Mouse (Mus musculus): ENCODE data around the gene Ubash3b. TPM values are rescaled to one million over a fixed set of nuclear protein-coding genes. Genes with fewer than 3 reads are reported as not detected.
A peak's percentile ranks its signal among the peaks of the same experiment; 100 is the strongest.

Ubash3b gene
- polyA plus RNA-seq, 1 experiment from 2014 or later, result 10.5 TPM

DNA sequence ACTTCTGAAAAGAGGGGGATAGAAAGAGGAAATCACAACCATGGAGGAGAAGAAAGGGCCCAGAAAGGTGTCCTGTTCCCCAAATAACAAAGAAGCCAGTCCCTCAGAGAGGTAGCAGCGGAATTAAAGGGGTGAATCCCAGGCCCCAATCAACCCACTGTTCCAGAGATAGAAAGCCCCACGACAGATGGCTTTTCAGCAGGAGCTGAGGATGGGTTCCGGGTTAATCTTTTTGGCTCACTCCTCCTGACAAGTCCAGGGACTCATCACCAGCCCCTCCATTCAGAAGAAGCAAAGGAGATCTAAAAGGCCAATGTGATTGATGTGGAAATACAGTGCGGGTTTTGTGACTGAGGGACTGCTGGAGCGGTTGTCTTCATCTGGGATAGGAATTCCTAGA, 117.9 kb downstream of the Ubash3b start:
- Histone ChIP-seq H3K9me3 (ENCODE audit: control insufficient read depth, low read length) (no peaks in the 10 kb centered on the region), H3K9ac (ENCODE audit: low read depth, low read length) (no peak overlapping the region), H3K4me2 (ENCODE audit: low read depth, low read length) (no peak overlapping the region), H3K27me3 (replicated peaks; ENCODE audit: control insufficient read depth, insufficient read depth, low read length) (no peaks in the 10 kb centered on the region), H3K4me1 (ENCODE audit: control insufficient read depth, insufficient read depth, low read length) (no peaks in the 10 kb centered on the region), H3K36me3 (ENCODE audit: control insufficient read depth, insufficient read depth, low read length) (no peaks in the 10 kb centered on the region), H3K4me3 (ENCODE audit: low read depth, low read length) (no peak overlapping the region), H3K27ac (replicated peaks; ENCODE audit: low read depth, low read length) (no peak overlapping the region)
- no peak for DNase-seq (ENCODE audit: low spot score)
- 77% methylated on average over 5 of the region's 5 CpGs for WGBS
- no peak for ATAC-seq (ENCODE audit: low read depth)

DNA sequence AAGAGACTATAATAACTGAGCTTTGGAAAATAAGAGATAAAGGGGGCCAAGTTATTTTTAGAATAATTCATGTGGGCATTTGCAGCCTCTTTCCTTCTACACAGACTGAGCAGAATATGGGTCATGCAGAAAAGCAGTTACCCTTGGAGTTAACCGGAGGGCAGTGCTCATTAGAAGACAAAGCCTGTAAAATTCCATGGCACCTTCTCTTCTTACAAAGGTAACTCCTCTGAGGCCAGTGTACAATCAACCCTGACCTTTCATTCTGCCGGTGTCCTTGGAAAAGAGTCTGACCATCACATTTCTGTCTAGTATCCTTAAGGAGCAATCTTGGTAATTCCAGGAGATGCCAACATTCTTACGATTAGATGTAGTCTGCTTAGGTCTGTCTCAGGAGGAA, 120.1 kb downstream of the Ubash3b start:
- no peaks in the 10 kb centered on the region for H3K4me1 ChIP-seq (ENCODE audit: control insufficient read depth, insufficient read depth, low read length)
- no peaks in the 10 kb centered on the region for H3K9me3 ChIP-seq (ENCODE audit: control insufficient read depth, low read length)
- no peak overlapping the region for H3K9ac ChIP-seq (ENCODE audit: low read depth, low read length)
- DNase-seq (ENCODE audit: low spot score) (no peak), ATAC-seq (ENCODE audit: low read depth) (no peak)
- H3K36me3 ChIP-seq (ENCODE audit: control insufficient read depth, insufficient read depth, low read length), result peaks cover 6% of the 10 kb centered on the region; the same call in 1 of the 2 replicates
- 73% methylated on average over 3 of the region's 3 CpGs for WGBS
- no peak overlapping the region for H3K4me3 ChIP-seq (ENCODE audit: low read depth, low read length)
- H3K4me2 ChIP-seq (ENCODE audit: low read depth, low read length), result no peak overlapping the region
- H3K27me3 ChIP-seq (replicated peaks; ENCODE audit: control insufficient read depth, insufficient read depth, low read length), result no peaks in the 10 kb centered on the region
- H3K27ac ChIP-seq (replicated peaks; ENCODE audit: low read depth, low read length), result no peak overlapping the region

DNA sequence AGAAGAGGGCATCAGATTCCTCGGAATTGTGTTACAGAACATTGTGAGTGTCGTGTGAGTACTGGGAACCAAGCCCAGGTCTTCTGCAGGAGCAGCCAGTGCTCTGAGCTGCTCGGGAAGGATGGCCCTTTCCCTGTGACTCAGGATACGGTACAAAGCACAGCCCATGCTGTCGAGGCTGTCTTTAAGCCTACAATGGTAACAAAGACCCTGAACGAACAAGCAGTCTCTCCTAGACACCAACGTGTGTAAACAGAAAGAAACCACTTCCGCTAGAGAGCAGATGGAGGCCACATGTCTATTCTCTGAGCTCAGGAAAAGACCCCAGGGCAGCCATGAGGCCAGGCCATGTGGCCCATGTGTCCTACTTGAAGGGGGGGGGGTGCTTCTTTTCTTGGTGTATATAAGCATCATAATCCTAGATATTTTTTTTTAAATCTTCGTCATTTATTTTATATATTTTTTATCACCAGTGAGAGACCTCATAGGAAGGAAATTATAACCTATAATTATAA, 123.3 kb downstream of the Ubash3b start:
- peak; percentile 37; the same call in 1 of the 2 replicates for ATAC-seq (ENCODE audit: low read depth)
- Histone ChIP-seq H3K4me3 (ENCODE audit: low read depth, low read length) (no peak overlapping the region), H3K9ac (ENCODE audit: low read depth, low read length) (no peak overlapping the region), H3K9me3 (ENCODE audit: control insufficient read depth, low read length) (no peaks in the 10 kb centered on the region), H3K27ac (replicated peaks; ENCODE audit: low read depth, low read length) (peak overlapping the region; percentile 50), H3K27me3 (replicated peaks; ENCODE audit: control insufficient read depth, insufficient read depth, low read length) (no peaks in the 10 kb centered on the region), H3K4me1 (ENCODE audit: control insufficient read depth, insufficient read depth, low read length) (no peaks in the 10 kb centered on the region), H3K4me2 (ENCODE audit: low read depth, low read length) (no peak overlapping the region), H3K36me3 (ENCODE audit: control insufficient read depth, insufficient read depth, low read length) (peaks cover 6% of the 10 kb centered on the region; the same call in 1 of the 2 replicates)
- DNase-seq (ENCODE audit: low spot score), result peak; percentile 44
- 45% methylated on average over 9 of the region's 9 CpGs for WGBS

DNA sequence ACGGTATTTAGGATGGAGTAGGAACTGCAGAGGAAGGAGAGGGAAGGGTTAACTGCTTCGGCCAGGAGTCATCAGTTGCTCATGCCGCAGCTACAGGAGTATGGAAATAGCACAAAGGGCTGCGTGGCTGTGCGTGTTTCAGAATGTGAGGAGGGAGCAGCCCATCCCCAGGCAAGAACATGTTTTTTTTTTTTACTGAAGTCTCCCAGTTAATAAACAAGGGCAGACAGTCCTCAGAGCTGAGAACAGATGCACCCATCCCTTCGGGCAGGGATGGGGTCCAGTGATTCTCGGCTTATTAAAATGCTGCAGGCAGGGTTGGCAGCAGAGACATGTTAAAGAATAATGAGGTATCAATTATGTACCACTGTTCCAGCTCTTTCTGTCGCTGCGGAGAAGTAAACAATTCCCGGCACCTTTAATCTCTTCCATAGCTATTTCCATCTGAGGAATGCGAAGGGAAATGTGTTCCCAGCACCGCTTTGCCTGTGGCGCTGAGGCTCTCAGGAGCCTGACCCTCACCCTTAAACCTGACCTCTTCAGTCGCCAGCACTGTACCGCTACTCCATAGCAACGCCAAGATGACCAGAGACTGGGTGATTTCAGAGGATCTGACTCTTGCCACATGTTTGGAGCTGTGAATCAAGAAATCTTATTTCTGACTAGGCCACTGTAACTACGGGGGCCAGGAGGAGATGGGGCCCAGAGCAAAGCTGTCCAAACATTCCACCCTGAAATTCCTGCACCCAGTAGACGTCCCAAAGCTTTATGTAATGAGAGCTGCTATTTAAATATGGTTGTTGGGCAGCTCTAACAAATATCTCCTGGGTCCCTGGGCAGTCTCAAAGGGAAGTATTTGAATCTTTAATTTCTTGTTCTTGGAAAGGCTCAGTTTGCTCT, 129.7 kb downstream of the Ubash3b start:
- peak overlapping the region; percentile 67; the same call in 1 of the 2 replicates for H3K27ac ChIP-seq (replicated peaks; ENCODE audit: low read depth, low read length)
- no peak overlapping the region for H3K4me3 ChIP-seq (ENCODE audit: low read depth, low read length)
- ATAC-seq (ENCODE audit: low read depth), result peak; percentile 26; the same call in 1 of the 2 replicates
- no peaks in the 10 kb centered on the region for H3K9me3 ChIP-seq (ENCODE audit: control insufficient read depth, low read length)
- H3K4me2 ChIP-seq (ENCODE audit: low read depth, low read length), result peak overlapping the region; percentile 27
- H3K27me3 ChIP-seq (replicated peaks; ENCODE audit: control insufficient read depth, insufficient read depth, low read length), result no peaks in the 10 kb centered on the region
- H3K9ac ChIP-seq (ENCODE audit: low read depth, low read length), result no peak overlapping the region
- 0 out of 2 replicates have a peak, but pooled peaks cover under 1% of the 10 kb centered on the region for H3K36me3 ChIP-seq (ENCODE audit: control insufficient read depth, insufficient read depth, low read length)
- H3K4me1 ChIP-seq (ENCODE audit: control insufficient read depth, insufficient read depth, low read length), result peaks cover 10% of the 10 kb centered on the region
- no peak for DNase-seq (ENCODE audit: low spot score)
- WGBS, result 22% methylated on average over 18 of the region's 18 CpGs

DNA sequence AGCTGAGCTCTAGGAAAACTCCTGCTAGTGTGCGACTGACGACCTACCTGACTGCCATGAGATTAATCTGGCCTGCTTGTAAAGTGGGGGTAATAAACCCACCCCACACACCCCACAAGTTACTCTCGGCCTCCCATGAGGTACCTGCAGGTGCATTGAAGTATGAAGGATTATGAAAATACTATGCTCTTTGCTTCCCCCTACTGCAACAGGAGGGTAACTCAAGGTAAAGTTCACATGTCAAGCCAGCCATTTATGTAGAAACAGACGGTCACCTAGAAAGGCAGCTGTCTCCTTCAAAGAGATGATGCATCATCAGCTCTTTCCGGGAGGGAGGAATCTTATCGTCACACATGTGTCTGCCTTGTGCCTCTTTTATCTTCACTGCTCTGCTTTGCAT, 131.7 kb downstream of the Ubash3b start:
- H3K27ac ChIP-seq (replicated peaks; ENCODE audit: low read depth, low read length), result no peak overlapping the region
- WGBS, result 69% methylated on average over 6 of the region's 6 CpGs
- no peaks in the 10 kb centered on the region for H3K27me3 ChIP-seq (replicated peaks; ENCODE audit: control insufficient read depth, insufficient read depth, low read length)
- peaks cover 10% of the 10 kb centered on the region for H3K4me1 ChIP-seq (ENCODE audit: control insufficient read depth, insufficient read depth, low read length)
- H3K9ac ChIP-seq (ENCODE audit: low read depth, low read length), result no peak overlapping the region
- no peak overlapping the region for H3K4me3 ChIP-seq (ENCODE audit: low read depth, low read length)
- H3K9me3 ChIP-seq (ENCODE audit: control insufficient read depth, low read length), result no peaks in the 10 kb centered on the region
- H3K4me2 ChIP-seq (ENCODE audit: low read depth, low read length), result no peak overlapping the region
- no peak for ATAC-seq (ENCODE audit: low read depth)
- H3K36me3 ChIP-seq (ENCODE audit: control insufficient read depth, insufficient read depth, low read length), result no peaks in the 10 kb centered on the region
- DNase-seq (ENCODE audit: low spot score), result no peak

DNA sequence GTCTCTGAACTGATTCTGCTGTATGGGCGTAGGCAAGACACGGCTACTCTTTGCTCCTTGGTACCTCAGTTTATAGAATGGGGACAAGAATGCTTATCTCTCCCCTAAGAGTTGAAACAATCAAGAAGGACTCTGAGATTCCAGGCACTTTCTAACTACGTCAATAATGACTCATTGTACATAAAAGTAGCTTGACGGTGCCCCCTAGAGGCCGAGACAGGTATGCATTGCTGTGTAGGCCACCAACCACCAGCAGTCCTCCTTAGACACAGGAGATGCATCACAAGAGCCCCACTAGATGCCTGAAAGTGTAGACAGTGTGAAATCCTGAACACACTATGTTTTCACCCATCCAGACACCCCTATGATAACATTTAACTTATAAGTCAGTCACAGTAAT, 133.0 kb downstream of the Ubash3b start:
- Histone ChIP-seq H3K36me3 (ENCODE audit: control insufficient read depth, insufficient read depth, low read length) (no peaks in the 10 kb centered on the region), H3K9ac (ENCODE audit: low read depth, low read length) (no peak overlapping the region), H3K27ac (replicated peaks; ENCODE audit: low read depth, low read length) (no peak overlapping the region), H3K27me3 (replicated peaks; ENCODE audit: control insufficient read depth, insufficient read depth, low read length) (no peaks in the 10 kb centered on the region), H3K9me3 (ENCODE audit: control insufficient read depth, low read length) (no peaks in the 10 kb centered on the region), H3K4me1 (ENCODE audit: control insufficient read depth, insufficient read depth, low read length) (peaks cover 10% of the 10 kb centered on the region), H3K4me2 (ENCODE audit: low read depth, low read length) (no peak overlapping the region), H3K4me3 (ENCODE audit: low read depth, low read length) (no peak overlapping the region)
- 48% methylated on average over 5 of the region's 5 CpGs for WGBS
- ATAC-seq (ENCODE audit: low read depth) (no peak), DNase-seq (ENCODE audit: low spot score) (peak; percentile 31)

DNA sequence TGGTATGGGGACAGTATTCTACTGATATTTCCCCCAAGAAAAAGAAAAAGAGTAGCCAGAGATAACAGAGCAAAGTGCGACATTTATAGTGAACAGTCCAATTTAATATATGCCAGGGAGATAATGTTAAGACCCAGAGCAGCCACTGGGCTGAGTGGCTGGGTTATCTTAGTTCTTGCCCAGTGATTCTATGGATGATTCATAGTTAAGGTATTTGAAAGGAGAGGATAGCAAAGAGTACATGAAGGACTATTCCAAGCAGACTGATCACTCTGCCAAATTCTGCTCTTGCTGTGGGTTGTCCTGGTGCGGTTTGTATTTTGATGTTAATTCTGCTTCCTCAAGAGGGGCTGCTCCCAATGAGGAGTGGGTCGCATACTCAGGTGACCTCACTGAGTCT, 139.8 kb downstream of the Ubash3b start:
- no peak overlapping the region for H3K4me2 ChIP-seq (ENCODE audit: low read depth, low read length)
- no peak overlapping the region for H3K4me3 ChIP-seq (ENCODE audit: low read depth, low read length)
- DNase-seq (ENCODE audit: low spot score) (no peak), ATAC-seq (ENCODE audit: low read depth) (no peak)
- 77% methylated on average over 3 of the region's 3 CpGs for WGBS
- H3K4me1 ChIP-seq (ENCODE audit: control insufficient read depth, insufficient read depth, low read length), result no peaks in the 10 kb centered on the region
- no peak overlapping the region for H3K27ac ChIP-seq (replicated peaks; ENCODE audit: low read depth, low read length)
- no peak overlapping the region for H3K9ac ChIP-seq (ENCODE audit: low read depth, low read length)
- H3K36me3 ChIP-seq (ENCODE audit: control insufficient read depth, insufficient read depth, low read length), result no peaks in the 10 kb centered on the region
- no peaks in the 10 kb centered on the region for H3K9me3 ChIP-seq (ENCODE audit: control insufficient read depth, low read length)
- H3K27me3 ChIP-seq (replicated peaks; ENCODE audit: control insufficient read depth, insufficient read depth, low read length), result no peaks in the 10 kb centered on the region

DNA sequence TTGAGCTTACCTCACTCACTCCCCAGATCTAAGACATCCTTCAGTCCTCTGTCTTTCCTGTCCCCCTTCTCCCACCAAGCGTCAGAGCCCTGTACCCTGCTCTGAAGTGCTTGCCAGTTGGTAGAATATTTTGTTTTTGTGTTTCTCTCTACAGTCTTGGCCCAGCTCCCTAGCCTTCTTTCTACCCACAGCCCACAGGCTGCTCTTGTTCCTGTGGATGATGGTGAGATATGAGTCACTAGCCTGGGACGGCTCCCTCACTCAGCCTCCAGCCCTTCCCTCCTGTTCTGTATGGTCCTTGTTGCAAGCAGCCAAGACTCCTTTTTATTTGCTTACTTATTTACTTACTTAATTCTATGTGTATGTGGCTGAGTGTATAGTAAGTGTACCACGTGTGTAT, 141.0 kb downstream of the Ubash3b start:
- Histone ChIP-seq H3K4me2 (ENCODE audit: low read depth, low read length) (no peak overlapping the region), H3K27ac (replicated peaks; ENCODE audit: low read depth, low read length) (no peak overlapping the region), H3K4me3 (ENCODE audit: low read depth, low read length) (no peak overlapping the region), H3K36me3 (ENCODE audit: control insufficient read depth, insufficient read depth, low read length) (no peaks in the 10 kb centered on the region), H3K27me3 (replicated peaks; ENCODE audit: control insufficient read depth, insufficient read depth, low read length) (no peaks in the 10 kb centered on the region), H3K9me3 (ENCODE audit: control insufficient read depth, low read length) (no peaks in the 10 kb centered on the region), H3K4me1 (ENCODE audit: control insufficient read depth, insufficient read depth, low read length) (no peaks in the 10 kb centered on the region), H3K9ac (ENCODE audit: low read depth, low read length) (no peak overlapping the region)
- ATAC-seq (ENCODE audit: low read depth) (no peak), DNase-seq (ENCODE audit: low spot score) (no peak)
- 83% methylated on average over 3 of the region's 3 CpGs for WGBS
